Mouse (Mus musculus) CH12.LX (cell line): Measurements from ENCODE around the gene Spc24. TPM values are rescaled to one million over a fixed set of nuclear protein-coding genes. Genes with fewer than 3 reads are reported as not detected.

ENCODE experiments used
- DNase-seq: peaks from one replicate; pipeline ENCODE4 v3.0.0-alpha.2; 2013; ENCODE audit errors: extremely low read depth
- H3K27ac ChIP-seq: 2 replicates; pipeline ENCODE4 v1.5.1; 2012; ENCODE audit warnings: low read depth, mild to moderate bottlenecking, control low read depth, moderate library complexity; ENCODE audit not compliant: insufficient read depth
- H3K27me3 ChIP-seq: replicated peaks from 2 replicates; pipeline ENCODE3; 2012; ENCODE audit warnings: inconsistent platforms
- H3K36me3 ChIP-seq, 2 experiments: replicated peaks in 1 of 2; 2 replicates each; pipeline versions ENCODE3 to v1.6.1; 2012; ENCODE audit warnings: inconsistent platforms in 1 of 2, low read length in 1 of 2, mild to moderate bottlenecking in 1 of 2, mixed read lengths in 1 of 2, moderate library complexity in 1 of 2; ENCODE audit not compliant: control insufficient read depth in 1 of 2, insufficient read depth in 1 of 2
- H3K4me1 ChIP-seq, 2 experiments: 2 replicates each; pipeline ENCODE4 v1.6.1; 2012; ENCODE audit warnings: inconsistent platforms in 1 of 2, moderate library complexity in 1 of 2; ENCODE audit not compliant: insufficient read depth in 2 of 2, control insufficient read depth in 1 of 2
- H3K4me2 ChIP-seq: 2 replicates; pipeline ENCODE4 v1.6.1; 2012; ENCODE audit warnings: low read depth, mild to moderate bottlenecking, control low read depth; ENCODE audit not compliant: poor library complexity, insufficient read depth, severe bottlenecking
- H3K4me3 ChIP-seq, 3 experiments: fragments of 150-350 bp in 1 of 3; sonication (generic) in 1 of 3; replicated peaks in 1 of 3; 2 replicates each; pipeline versions ENCODE3 to v1.5.1; 2011 to 2012; ENCODE audit warnings: low read depth in 2 of 3, low read length in 2 of 3, mild to moderate bottlenecking in 2 of 3, moderate library complexity in 2 of 3, control low read depth in 1 of 3, improper control_type of control experiment in 1 of 3, inconsistent platforms in 1 of 3, mixed read lengths in 1 of 3; ENCODE audit not compliant: poor library complexity in 1 of 3
- H3K79me2 ChIP-seq: replicated peaks from 2 replicates; pipeline ENCODE4 v1.6.1; 2012; ENCODE audit warnings: mild to moderate bottlenecking, moderate library complexity; ENCODE audit not compliant: control insufficient read depth, poor library complexity, insufficient read depth, severe bottlenecking; ENCODE audit errors: extremely low read depth
- H3K9ac ChIP-seq: 2 replicates; pipeline ENCODE4 v1.6.1; 2012; ENCODE audit warnings: low read depth, mild to moderate bottlenecking, control low read depth, moderate library complexity; ENCODE audit not compliant: insufficient read depth
- H3K9me3 ChIP-seq: replicated peaks from 2 replicates; pipeline ENCODE3; 2012; ENCODE audit warnings: low read length, inconsistent platforms, mixed read lengths
- CHD2 ChIP-seq: IDR thresholded peaks from 2 replicates; pipeline ENCODE4 v1.6.1; 2011; ENCODE audit warnings: low read length, improper control_type of control experiment
- CTCF ChIP-seq, 2 experiments: IDR thresholded peaks in 1 of 2; conservative IDR thresholded peaks in 1 of 2; 2 replicates each; pipeline ENCODE4 v1.5.1; 2011 to 2012; ENCODE audit warnings: low read depth in 2 of 2, low read length in 2 of 2, improper control_type of control experiment in 1 of 2, inconsistent platforms in 1 of 2, mild to moderate bottlenecking in 1 of 2, moderate library complexity in 1 of 2
- E2F4 ChIP-seq: IDR thresholded peaks from 2 replicates; pipeline ENCODE4 v1.6.1; 2011; ENCODE audit warnings: low read depth, low read length, improper control_type of control experiment; ENCODE audit not compliant: insufficient replicate concordance
- EP300 ChIP-seq: IDR thresholded peaks from 2 replicates; pipeline ENCODE4 v1.6.1; 2011; ENCODE audit warnings: low read length, improper control_type of control experiment
- ETS1 ChIP-seq: conservative IDR thresholded peaks from 2 replicates; pipeline ENCODE4 v1.6.1; 2012; ENCODE audit warnings: low read depth, mild to moderate bottlenecking, inconsistent platforms, low read length, improper control_type of control experiment, moderate library complexity
- GABPA ChIP-seq: IDR thresholded peaks from 2 replicates; pipeline ENCODE4 v1.6.1; 2012; ENCODE audit warnings: low read depth, low read length, improper control_type of control experiment, inconsistent platforms; ENCODE audit not compliant: insufficient replicate concordance
- JUND ChIP-seq: conservative IDR thresholded peaks from 2 replicates; pipeline ENCODE4 v1.6.1; 2011; ENCODE audit warnings: low read depth, low read length, improper control_type of control experiment
- MAFK ChIP-seq: IDR thresholded peaks from 2 replicates; pipeline ENCODE4 v1.6.1; 2011; ENCODE audit warnings: low read length, improper control_type of control experiment; ENCODE audit not compliant: insufficient replicate concordance
- MAX ChIP-seq: IDR thresholded peaks from 2 replicates; pipeline ENCODE4 v1.6.1; 2011; ENCODE audit warnings: low read length, improper control_type of control experiment
- MEF2A ChIP-seq: IDR thresholded peaks from 2 replicates; pipeline ENCODE4 v1.6.1; 2014; ENCODE audit warnings: low read depth, mild to moderate bottlenecking, inconsistent platforms, low read length, improper control_type of control experiment, borderline replicate concordance
- MXI1 ChIP-seq: IDR thresholded peaks from 2 replicates; pipeline ENCODE4 v1.6.1; 2011; ENCODE audit warnings: mild to moderate bottlenecking, low read depth, low read length, improper control_type of control experiment
- MYC ChIP-seq: IDR thresholded peaks from 2 replicates; pipeline ENCODE4 v1.6.1; 2011; ENCODE audit warnings: low read depth, mild to moderate bottlenecking, improper control_type of control experiment, low read length
- POLR2A ChIP-seq: IDR thresholded peaks from 2 replicates; pipeline ENCODE4 v1.6.1; 2011; ENCODE audit warnings: low read depth, mild to moderate bottlenecking, improper control_type of control experiment, low read length
- RAD21 ChIP-seq: IDR thresholded peaks from 2 replicates; pipeline ENCODE4 v1.6.1; 2011; ENCODE audit warnings: low read depth, mild to moderate bottlenecking, low read length, improper control_type of control experiment, moderate library complexity
- SIN3A ChIP-seq: IDR thresholded peaks from 2 replicates; pipeline ENCODE4 v1.6.1; 2012; ENCODE audit warnings: low read length, improper control_type of control experiment, inconsistent platforms
- TBP ChIP-seq: conservative IDR thresholded peaks from 2 replicates; pipeline ENCODE4 v1.6.1; 2011; ENCODE audit warnings: low read depth, low read length, improper control_type of control experiment
- TCF12 ChIP-seq: IDR thresholded peaks from 2 replicates; pipeline ENCODE4 v1.6.1; 2014; ENCODE audit warnings: low read depth, mild to moderate bottlenecking, inconsistent platforms, low read length, improper control_type of control experiment
- UBTF ChIP-seq: IDR thresholded peaks from 2 replicates; pipeline ENCODE4 v1.6.1; 2012; ENCODE audit warnings: low read depth, mild to moderate bottlenecking, inconsistent platforms, low read length, improper control_type of control experiment, moderate library complexity
- USF1 ChIP-seq: IDR thresholded peaks from 2 replicates; pipeline ENCODE4 v1.6.1; 2014; ENCODE audit warnings: low read depth, mild to moderate bottlenecking, inconsistent platforms, low read length, improper control_type of control experiment
- USF2 ChIP-seq: conservative IDR thresholded peaks from 2 replicates; pipeline ENCODE4 v1.6.1; 2011; ENCODE audit warnings: low read depth, low read length, improper control_type of control experiment
- ZKSCAN1 ChIP-seq: IDR thresholded peaks from 2 replicates; pipeline ENCODE4 v1.6.1; 2012; ENCODE audit warnings: low read depth, inconsistent platforms, low read length, improper control_type of control experiment, borderline replicate concordance
- ZMIZ1 ChIP-seq: IDR thresholded peaks from 2 replicates; pipeline ENCODE4 v1.6.1; 2012; ENCODE audit warnings: low read depth, mild to moderate bottlenecking, inconsistent platforms, low read length, improper control_type of control experiment
- dilution Hi-C: fragments of 300-500 bp; cut with MboI; formaldehyde crosslinking; loops from 2 replicates; pipeline ENCODE4 v1.14.3; 2020; ENCODE audit warnings: low sequenced_read_pairs; ENCODE audit not compliant: extremely low pct_unique_long_range_greater_than_20kb, extremely low pct_ligation_motif_present
- in situ Hi-C: fragments of 300-500 bp; cut with MboI; formaldehyde crosslinking; loops from 3 replicates; pipeline ENCODE4 v1.14.3; 2019; ENCODE audit warnings: low sequenced_read_pairs, low pct_ligation_motif_present, low pct_unique_long_range_greater_than_20kb, mixed read lengths
- polyA plus RNA-seq: library from polyadenylated mRNA; unstranded; fragments of >175 nt; gene quantifications from 2 replicates; pipeline ENCODE4 v1.2.1, GENCODE M21; 2012; ENCODE audit warnings: low read depth; ENCODE audit not compliant: insufficient read length
- total RNA-seq, 2 experiments: library from RNA; depleted of rRNA; stranded (reverse); fragments of 300-350 nt in 1 of 2; fragments of >200 nt in 1 of 2; gene quantifications; 2 replicates each; pipeline ENCODE4 v1.2.3; 2012 to 2014

The Spc24 gene
- total and polyA plus RNA-seq, 3 experiments: 74.3 to 83.2 (median 82.7) TPM

GRCm38 (mm10) chr9:21759718-21760117, 385 bp downstream of the Spc24 start:
- Histone ChIP-seq H3K4me3 (peak overlapping the region; percentile 80 to 93 (median 88)), H3K27me3 (no peaks in the 10 kb centered on the region), H3K36me3 (peaks cover 13 to 30% of the 10 kb centered on the region in 2 experiments), H3K9ac (peak overlapping the region; percentile 93), H3K4me1 (peaks cover 4 to 30% of the 10 kb centered on the region in 2 experiments), H3K9me3 (no peaks in the 10 kb centered on the region), H3K27ac (peak overlapping the region; percentile 17; the same call in 1 of the 2 replicates), H3K4me2 (peak overlapping the region; percentile 90), H3K79me2 (peaks cover 14% of the 10 kb centered on the region; the same call in 1 of the 2 replicates)
- no peak for TF ChIP-seq GABPA
- TF ChIP-seq POLR2A: no peak
- TF ChIP-seq TBP: no peak
- TF ChIP-seq JUND: no peak
- TF ChIP-seq EP300: no peak
- TF ChIP-seq CTCF (conservative IDR thresholded peaks at IDR 0.05 in 1 of 2, IDR thresholded peaks at IDR 0.05 in 1 of 2; ENCODE audit: low read depth in 2 of 2, low read length in 2 of 2): no peak
- no peak for TF ChIP-seq USF1
- TF ChIP-seq E2F4: no peak
- no peak for TF ChIP-seq ZMIZ1
- TF ChIP-seq ETS1: no peak
- TF ChIP-seq UBTF: no peak
- TF ChIP-seq CHD2: no peak
- no peak for TF ChIP-seq MAFK
- no peak for TF ChIP-seq ZKSCAN1
- TF ChIP-seq SIN3A: no peak
- no peak for TF ChIP-seq USF2
- TF ChIP-seq TCF12: no peak
- no peak for TF ChIP-seq MEF2A
- in situ Hi-C loops: no loop called here
- dilution Hi-C loops: no loop called here
- DNase-seq: no peak

DNA sequence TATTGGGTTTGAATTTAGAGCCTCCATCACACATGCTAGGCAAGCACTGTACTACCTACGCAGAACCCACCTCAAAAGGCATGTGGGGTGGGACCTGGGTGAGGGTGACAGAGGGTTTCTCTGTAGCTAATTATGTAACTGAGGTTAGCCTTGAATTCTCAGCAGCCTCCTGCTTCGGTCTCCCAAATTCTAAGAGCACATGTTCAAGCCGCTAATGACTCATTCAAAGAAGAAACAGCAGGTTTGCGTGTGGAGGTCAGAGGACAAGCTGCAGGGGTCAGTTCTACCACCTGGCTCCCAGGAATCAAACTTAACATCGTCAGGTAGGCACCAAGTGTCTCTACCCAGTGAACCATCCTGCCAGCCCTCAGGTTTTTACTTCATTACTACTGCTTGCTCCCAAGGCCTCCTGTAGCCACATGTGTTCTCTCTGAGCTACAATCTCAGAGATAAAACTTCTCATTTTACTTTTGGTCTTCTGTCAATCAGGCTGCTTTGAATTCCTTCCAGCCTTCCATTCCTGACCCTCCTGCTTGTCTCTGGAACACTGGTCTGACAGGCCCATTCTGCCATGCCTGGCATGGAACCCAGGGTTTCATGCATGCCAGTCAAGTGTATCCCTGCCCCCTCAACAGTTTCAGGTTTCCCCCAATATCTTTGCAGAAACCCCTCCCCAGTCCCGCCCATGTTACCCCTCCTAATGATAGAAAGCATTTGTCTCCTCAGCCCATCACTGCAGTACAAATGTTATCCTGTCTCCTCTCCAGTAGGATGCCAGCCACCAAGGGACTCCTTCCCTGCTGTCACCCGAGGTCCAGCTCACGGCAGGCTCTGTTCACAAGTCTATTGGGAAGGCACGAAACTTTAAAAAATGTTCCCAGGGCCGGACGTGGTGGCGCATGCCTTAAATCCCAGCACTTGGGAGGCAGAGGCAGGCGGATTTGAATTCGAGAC, 1.2 kb downstream of the Spc24 start:
- H3K36me3 ChIP-seq: peaks cover 16 to 39% of the 10 kb centered on the region in 2 experiments
- dilution Hi-C loops (no loop called here), in situ Hi-C loops (no loop called here)
- peak overlapping the region; percentile 80 to 93 (median 88) for H3K4me3 ChIP-seq
- no peak for DNase-seq
- H3K79me2 ChIP-seq: peaks cover 14% of the 10 kb centered on the region; the same call in 1 of the 2 replicates
- H3K27me3 ChIP-seq: no peaks in the 10 kb centered on the region
- peak overlapping the region; percentile 93 for H3K9ac ChIP-seq
- TF ChIP-seq MXI1 (peak; percentile 23; the same call in 1 of the 2 replicates), RAD21 (no peak), MYC (peak; percentile 79), MAX (peak; percentile 60)
- H3K4me2 ChIP-seq: peak overlapping the region; percentile 90
- H3K27ac ChIP-seq: no peak overlapping the region
- H3K4me1 ChIP-seq: peaks cover 4 to 30% of the 10 kb centered on the region in 2 experiments
- no peaks in the 10 kb centered on the region for H3K9me3 ChIP-seq
